In the genomic region with DNA sequence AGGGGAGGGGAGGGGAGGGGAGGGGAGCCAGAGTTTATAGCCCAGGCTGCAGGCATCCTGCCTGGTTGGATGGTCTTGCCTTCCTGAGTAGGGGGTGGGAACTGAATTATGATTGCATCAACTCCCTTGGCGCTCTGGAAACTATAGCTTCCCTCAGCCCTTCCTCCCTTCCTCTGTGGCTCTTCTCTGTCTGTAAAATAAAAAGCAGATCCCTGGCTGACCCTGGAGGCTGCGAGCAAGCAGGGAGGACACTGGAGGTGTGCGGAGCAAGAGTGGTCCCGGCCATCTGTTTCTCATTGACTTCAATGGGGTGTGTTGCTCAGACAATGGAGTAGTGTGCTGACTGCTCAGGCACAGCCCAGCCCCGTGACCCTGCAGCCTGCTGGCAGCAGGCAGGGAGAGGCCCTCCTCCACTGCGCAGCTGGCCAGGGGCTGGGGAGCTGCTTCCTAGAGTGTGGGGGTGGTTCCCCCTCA, we compare ENCODE assay signal across 10 mouse cellular contexts. TPM values are rescaled to one million over a fixed set of nuclear protein-coding genes. Genes with fewer than 3 reads are reported as not detected.
DNase-seq lines count a peak whose midpoint lies in the region; ATAC-seq and TF ChIP-seq lines count a peak whose summit lies in the region.
"Had no signal": no experiment of that assay in that cellular context is flagged by ENCODE, and none has a peak within 500 bp of the region (broad histone marks: within the 10 kb centered on the region; RNA-seq: fewer than 3 reads in every experiment).

No protein-coding gene starts in this region.

- peak in 1 of 2 experiments; percentile 28 for DNase-seq in cerebellum, adult 2 months
- DNase-seq in cerebellum, postnatal 36 days = no peak
- DNase-seq in 416B (ENCODE audit: low read depth) = peak; percentile 58
- DNase-seq in layer of hippocampus, postnatal 36 days = peak; percentile 35 to 45
- peak; percentile 91 for DNase-seq in neural tube, embryonic 11.5 days (ENCODE audit: low spot score)
- no peak for DNase-seq in thymus, postnatal 0 days (ENCODE audit: low spot score)

- peak overlapping the region; percentile 36 for H3K4me2 ChIP-seq in embryonic facial prominence, embryonic 12.5 days (replicated peaks)
- H3K4me2 ChIP-seq in heart, embryonic 11.5 days = peak overlapping the region; percentile 50
- H3K4me2 ChIP-seq in neural tube, embryonic 11.5 days (ENCODE audit: low read depth) = peak overlapping the region; percentile 24

- peak overlapping the region; percentile 45; the same call in 1 of the 2 replicates for H3K27ac ChIP-seq in cerebellum, adult 2 months (ENCODE audit: insufficient read depth, low read length)
- H3K27ac ChIP-seq in embryonic facial prominence, embryonic 12.5 days = peak overlapping the region; percentile 96
- H3K27ac ChIP-seq in heart, embryonic 11.5 days (ENCODE audit: low read depth, low read length) = peak overlapping the region; percentile 88
- H3K27ac ChIP-seq in neural tube, embryonic 11.5 days (ENCODE audit: low read depth, low read length) = peak overlapping the region; percentile 99

- H3K4me3 ChIP-seq in cerebellum, adult 2 months (replicated peaks; ENCODE audit: insufficient read depth, low read depth, low read length) = no peak overlapping the region
- H3K4me3 ChIP-seq in embryonic facial prominence, embryonic 12.5 days = no peak overlapping the region
- H3K4me3 ChIP-seq in heart, embryonic 11.5 days (ENCODE audit: low read depth, low read length) = no peak overlapping the region
- no peak overlapping the region for H3K4me3 ChIP-seq in neural tube, embryonic 11.5 days (ENCODE audit: low read depth, low read length)

- 9% methylated on average over 6 of the region's 6 CpGs for WGBS in cerebellum, adult 2 months
- 0% methylated on average over 6 of the region's 6 CpGs for WGBS in embryonic facial prominence, embryonic 12.5 days
- under 1% methylated on average over 6 of the region's 6 CpGs for WGBS in heart, embryonic 11.5 days (ENCODE audit: insufficient replicate concordance)
- WGBS in neural tube, embryonic 11.5 days = 0% methylated on average over 6 of the region's 6 CpGs

- ATAC-seq in embryonic facial prominence, embryonic 12.5 days (ENCODE audit: insufficient number of reproducible peaks, insufficient read depth, low FRiP score, low TSS enrichment) = peak; percentile 98
- peak; percentile 85 for ATAC-seq in heart, embryonic 11.5 days (replicated peaks; ENCODE audit: insufficient number of reproducible peaks, low FRiP score, low TSS enrichment)
- ATAC-seq in neural tube, embryonic 11.5 days (ENCODE audit: insufficient read depth, low FRiP score, low TSS enrichment) = peak; percentile 98

- H3K9ac ChIP-seq in embryonic facial prominence, embryonic 12.5 days = 0 out of 2 replicates have a peak overlapping the region, but pooled peaks have one; percentile 26
- H3K9ac ChIP-seq in heart, embryonic 11.5 days (ENCODE audit: low read depth, low read length) = peak overlapping the region; percentile 59; the same call in 1 of the 2 replicates
- peak overlapping the region; percentile 49 for H3K9ac ChIP-seq in neural tube, embryonic 11.5 days (ENCODE audit: low read length)

- no peaks in the 10 kb centered on the region for H3K9me3 ChIP-seq in embryonic facial prominence, embryonic 12.5 days
- no peaks in the 10 kb centered on the region for H3K9me3 ChIP-seq in heart, embryonic 11.5 days (replicated peaks; ENCODE audit: control insufficient read depth, low read length)
- H3K9me3 ChIP-seq in neural tube, embryonic 11.5 days (ENCODE audit: control insufficient read depth, low read length) = no peaks in the 10 kb centered on the region

- no peaks in the 10 kb centered on the region for H3K36me3 ChIP-seq in embryonic facial prominence, embryonic 12.5 days
- H3K36me3 ChIP-seq in heart, embryonic 11.5 days (ENCODE audit: control insufficient read depth, insufficient read depth, low read length) = no peaks in the 10 kb centered on the region
- H3K36me3 ChIP-seq in neural tube, embryonic 11.5 days (ENCODE audit: control insufficient read depth, insufficient read depth, low read length) = no peaks in the 10 kb centered on the region
- H3K36me3 ChIP-seq: G1E had no signal

- peaks cover 5% of the 10 kb centered on the region for H3K4me1 ChIP-seq in cerebellum, adult 2 months (ENCODE audit: control insufficient read depth, insufficient read depth, low read length)
- H3K4me1 ChIP-seq in embryonic facial prominence, embryonic 12.5 days = peaks cover 43% of the 10 kb centered on the region
- peaks cover 17% of the 10 kb centered on the region for H3K4me1 ChIP-seq in heart, embryonic 11.5 days (ENCODE audit: control insufficient read depth, insufficient read depth, low read length)
- peaks cover 17% of the 10 kb centered on the region for H3K4me1 ChIP-seq in neural tube, embryonic 11.5 days (ENCODE audit: control insufficient read depth, insufficient read depth, low read length)

- no peaks in the 10 kb centered on the region for H3K27me3 ChIP-seq in cerebellum, adult 2 months (ENCODE audit: control insufficient read depth, insufficient read depth, low read length)
- no peaks in the 10 kb centered on the region for H3K27me3 ChIP-seq in embryonic facial prominence, embryonic 12.5 days
- no peaks in the 10 kb centered on the region for H3K27me3 ChIP-seq in heart, embryonic 11.5 days (ENCODE audit: control insufficient read depth, insufficient read depth, low read length)
- H3K27me3 ChIP-seq in neural tube, embryonic 11.5 days (ENCODE audit: control insufficient read depth, insufficient read depth, low read length) = no peaks in the 10 kb centered on the region

- TF ChIP-seq CTCF in cerebellum, adult 2 months (IDR thresholded peaks at IDR 0.05; ENCODE audit: borderline replicate concordance, insufficient read depth, low read depth, low read length) = no peak

- TF ChIP-seq POLR2A in cerebellum, adult 2 months (IDR thresholded peaks at IDR 0.05; ENCODE audit: borderline replicate concordance, insufficient read depth, low read length) = no peak

RNA-seq across cellular contexts. Expression of gene Tgfbi, which starts 27.3 kb away (rescaled TPM):
- 4.9 and 5.1 TPM in 2 replicates for polyA plus RNA-seq in cerebellum, adult 2 months (2012; rRNA removed)
- 120 and 121 TPM in 2 replicates for polyA plus RNA-seq in embryonic facial prominence, embryonic 12.5 days (2016; fragmentation: Nextera tagmentation; extraction: Ambion mirVana)
- 65.0 and 94.5 TPM in 2 replicates for polyA plus RNA-seq in heart, embryonic 11.5 days (2014; fragmentation: Nextera tagmentation; extraction: Ambion mirVana)
- total RNA-seq in layer of hippocampus, postnatal 36 days (2021) = 1 to 10 TPM; 2.8 to 3.4 TPM
- polyA plus RNA-seq in neural tube, embryonic 11.5 days (2014; fragmentation: Nextera tagmentation; extraction: Ambion mirVana) = 50.6 and 57.0 TPM in 2 replicates
- polyA plus RNA-seq in thymus, postnatal 0 days (2015; fragmentation: Nextera tagmentation; extraction: Ambion mirVana) = 19.9 and 22.7 TPM in 2 replicates
- total RNA-seq: G1E had no signal

RNA-seq across cellular contexts. Expression of gene Lect2, which starts 33.7 kb away (rescaled TPM):
- polyA plus RNA-seq in cerebellum, adult 2 months (2012; rRNA removed) = not detected in 2 replicates
- polyA plus RNA-seq in embryonic facial prominence, embryonic 12.5 days (2016; fragmentation: Nextera tagmentation; extraction: Ambion mirVana) = not detected in 2 replicates
- polyA plus RNA-seq in heart, embryonic 11.5 days (2014; fragmentation: Nextera tagmentation; extraction: Ambion mirVana) = 0.37 and 1.1 TPM in 2 replicates
- total RNA-seq in layer of hippocampus, postnatal 36 days (2021) = not detected
- not detected in 2 replicates for polyA plus RNA-seq in neural tube, embryonic 11.5 days (2014; fragmentation: Nextera tagmentation; extraction: Ambion mirVana)
- not detected in 2 replicates for polyA plus RNA-seq in thymus, postnatal 0 days (2015; fragmentation: Nextera tagmentation; extraction: Ambion mirVana)
- total RNA-seq: layer of hippocampus, adult 18-20 months had no signal
- polyA plus RNA-seq: G1E had no signal

RNA-seq across cellular contexts. Expression of gene Fbxl21, which starts 59.7 kb away (rescaled TPM):
- polyA plus RNA-seq in cerebellum, adult 2 months (2012; rRNA removed) = 9.5 and 11.3 TPM in 2 replicates
- 2.8 and 3.4 TPM in 2 replicates for polyA plus RNA-seq in embryonic facial prominence, embryonic 12.5 days (2016; fragmentation: Nextera tagmentation; extraction: Ambion mirVana)
- polyA plus RNA-seq in heart, embryonic 11.5 days (2014; fragmentation: Nextera tagmentation; extraction: Ambion mirVana) = 1.2 and 1.9 TPM in 2 replicates
- total RNA-seq in layer of hippocampus, postnatal 36 days (2021) = 1 to 10 TPM; 5.1 to 6.1 TPM
- polyA plus RNA-seq in neural tube, embryonic 11.5 days (2014; fragmentation: Nextera tagmentation; extraction: Ambion mirVana) = 3.1 and 3.6 TPM in 2 replicates
- polyA plus RNA-seq in thymus, postnatal 0 days (2015; fragmentation: Nextera tagmentation; extraction: Ambion mirVana) = 1.1 TPM in 2 replicates
- polyA plus RNA-seq: G1E had no signal

Comparison
In these comparisons a context has a peak if more than half of its experiments do, and no peak if none do; other contexts are left out.
1. DNase-seq: peak in 416B (single experiment), layer of hippocampus, postnatal 36 days (2 of 2) and neural tube, embryonic 11.5 days (single experiment); none in cerebellum, postnatal 36 days (0 of 2) and thymus, postnatal 0 days (single experiment).
2. H3K27ac ChIP-seq: peak in every context shown above with its lines; median percentile 99 in neural tube, embryonic 11.5 days; 96 in embryonic facial prominence, embryonic 12.5 days; 88 in heart, embryonic 11.5 days; 45 in cerebellum, adult 2 months.
3. Peak in every context shown above with its lines, with median percentiles within 50 percentile points of each other: ATAC-seq, H3K4me2 ChIP-seq and H3K9ac ChIP-seq.